Comparison of ENCODE assay signal across 8 mouse cellular contexts in the genomic region with DNA sequence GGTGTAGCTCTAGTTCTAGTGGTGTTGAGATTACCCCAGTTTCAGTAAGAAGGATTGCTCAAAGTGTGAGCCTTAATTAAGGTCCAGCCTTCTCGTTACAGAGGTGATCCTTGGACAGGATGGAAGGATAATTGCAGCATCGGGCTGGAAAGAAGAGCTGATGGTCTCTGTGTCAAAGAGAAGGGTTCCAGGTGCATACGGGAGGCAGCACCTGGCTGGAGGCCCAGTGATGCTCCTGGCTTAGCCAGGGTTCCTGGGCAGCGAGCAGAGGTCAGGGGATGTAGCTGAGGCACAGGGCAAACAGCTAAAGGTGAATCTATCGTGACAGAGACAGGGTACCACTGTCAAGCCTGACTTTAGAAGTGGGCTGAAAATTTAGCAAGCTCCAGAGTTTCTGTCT.
"Had no signal": no experiment of that assay in that cellular context is flagged by ENCODE, and none has a peak within 500 bp of the region (broad histone marks: within the 10 kb centered on the region; RNA-seq: fewer than 3 reads in every experiment).

No protein-coding gene starts in this region.

- DNase-seq: kidney, postnatal 14 days; kidney, postnatal 4 days; left cerebral cortex, postnatal 4 days; liver, postnatal 0 days; lung, embryonic 14.5 days; thymus, adult 2 months; thymus, postnatal 14 days; thymus, postnatal 4 days had no signal
